Comparison of ENCODE assay signal across 8 mouse cellular contexts in genomic region chr5:102070414-102070768, GRCm38 (mm10). TPM values are rescaled to one million over a fixed set of nuclear protein-coding genes. Genes with fewer than 3 reads are reported as not detected.
DNase-seq lines count a peak whose midpoint lies in the region; ATAC-seq and TF ChIP-seq lines count a peak whose summit lies in the region.

No protein-coding gene starts in this region.

- peak overlapping the region; percentile 88 for H3K4me3 ChIP-seq in forebrain, postnatal 0 days (ENCODE audit: low read depth, low read length)
- H3K4me3 ChIP-seq in midbrain, embryonic 11.5 days (ENCODE audit: low read depth, low read length): peak overlapping the region; percentile 95

- peak overlapping the region; percentile 68 for H3K4me2 ChIP-seq in forebrain, postnatal 0 days (ENCODE audit: low read depth)
- peak overlapping the region; percentile 59 for H3K4me2 ChIP-seq in midbrain, embryonic 11.5 days

- TF ChIP-seq CTCF in forebrain, postnatal 0 days (IDR thresholded peaks at IDR 0.05; ENCODE audit: low read depth): no peak

- WGBS in forebrain, postnatal 0 days: 11% methylated on average over 6 of the region's 6 CpGs
- 9% methylated on average over 6 of the region's 6 CpGs for WGBS in midbrain, embryonic 11.5 days

- peak overlapping the region; percentile 98 for H3K9ac ChIP-seq in forebrain, postnatal 0 days
- peak overlapping the region; percentile 99 for H3K9ac ChIP-seq in midbrain, embryonic 11.5 days (ENCODE audit: low read length)

- peaks cover 11% of the 10 kb centered on the region for H3K4me1 ChIP-seq in forebrain, postnatal 0 days (ENCODE audit: insufficient read depth)
- H3K4me1 ChIP-seq in midbrain, embryonic 11.5 days (ENCODE audit: control insufficient read depth, insufficient read depth, low read length): peaks cover 14% of the 10 kb centered on the region

- H3K36me3 ChIP-seq in forebrain, postnatal 0 days (ENCODE audit: insufficient read depth): no peaks in the 10 kb centered on the region
- H3K36me3 ChIP-seq in midbrain, embryonic 11.5 days (ENCODE audit: control insufficient read depth, insufficient read depth, low read length): no peaks in the 10 kb centered on the region

- H3K27ac ChIP-seq in forebrain, postnatal 0 days (ENCODE audit: low read depth, low read length): peak overlapping the region; percentile 98
- peak overlapping the region; percentile 95 for H3K27ac ChIP-seq in midbrain, embryonic 11.5 days (ENCODE audit: low read depth, low read length)

- H3K27me3 ChIP-seq in forebrain, postnatal 0 days (ENCODE audit: insufficient read depth, low read length): no peaks in the 10 kb centered on the region
- H3K27me3 ChIP-seq in midbrain, embryonic 11.5 days (ENCODE audit: control insufficient read depth, insufficient read depth, low read length): no peaks in the 10 kb centered on the region

- H3K9me3 ChIP-seq in forebrain, postnatal 0 days (ENCODE audit: low read length): no peaks in the 10 kb centered on the region
- H3K9me3 ChIP-seq in midbrain, embryonic 11.5 days (ENCODE audit: control insufficient read depth, low read length): no peaks in the 10 kb centered on the region

- peak; percentile 44 to 54 for DNase-seq in adrenal gland, postnatal 36 days
- no peak for DNase-seq in adrenal gland, adult 18-20 months (ENCODE audit: low spot score in 2 of 2)
- DNase-seq in ES-CJ7 (ENCODE audit: low read depth, low spot score): peak; percentile 56
- DNase-seq in forebrain, postnatal 0 days: peak; percentile 50
- DNase-seq in kidney, postnatal 25 days: peak; percentile 34 to 48
- DNase-seq in midbrain, embryonic 11.5 days (ENCODE audit: low spot score, missing footprints): no peak
- DNase-seq in c-Kit-positive CD71-positive TER-119-positive erythroid progenitor cells, embryonic 14.5 days (ENCODE audit: low spot score): no peak
- no peak for DNase-seq in retina, postnatal 1 day

- no peak for ATAC-seq in forebrain, postnatal 0 days
- ATAC-seq in midbrain, embryonic 11.5 days (ENCODE audit: low FRiP score): no peak; the same call in 1 of the 2 replicates

RNA-seq across cellular contexts. Expression of gene Wdfy3, which starts 0.7 kb away (rescaled TPM):
- 10 to 100 TPM; 41.5 to 51.1 TPM for total RNA-seq in adrenal gland, postnatal 36 days (2021)
- 10 to 100 TPM; 36.6 to 38.6 TPM for total RNA-seq in adrenal gland, adult 18-20 months (2021)
- total RNA-seq in forebrain, postnatal 0 days (2014; rRNA removed): 48.1 and 68.8 TPM in 2 replicates
- polyA plus RNA-seq in forebrain, postnatal 0 days (2015; fragmentation: Nextera tagmentation; extraction: Ambion mirVana): 7.7 and 15.4 TPM in 2 replicates
- polyA plus RNA-seq in midbrain, embryonic 11.5 days (2014; fragmentation: Nextera tagmentation; extraction: Ambion mirVana): 24.9 and 25.9 TPM in 2 replicates

Comparison
In these comparisons a context has a peak if more than half of its experiments do, and no peak if none do; other contexts are left out.
1. DNase-seq: peak in adrenal gland, postnatal 36 days (2 of 2), ES-CJ7 (single experiment), forebrain, postnatal 0 days (single experiment) and kidney, postnatal 25 days (2 of 2); none in adrenal gland, adult 18-20 months (0 of 2), midbrain, embryonic 11.5 days (single experiment), c-Kit-positive CD71-positive TER-119-positive erythroid progenitor cells, embryonic 14.5 days (single experiment) and retina, postnatal 1 day (single experiment).